Mouse (Mus musculus) urinary bladder, adult 18-20 months (tissue): ENCODE results near the gene Ceacam11.
"Not testable (repeated sequence)": the region's sequence is repeated elsewhere in the genome, so short reads cannot be mapped to it uniquely, and the experiment has no call there.

ENCODE experiments used
- DNase-seq, 2 experiments: peaks; one replicate each; pipeline ENCODE4 v3.0.0; 2022; ENCODE audit warnings: low spot score in 2 of 2, mixed read lengths in 2 of 2

The Ceacam11 gene

GRCm38 (mm10) chr7:17971824-17972223, at the start of gene Ceacam11:
TSS of gene Ceacam11 (plus strand) at chr7:17972124.
- DNase-seq, result no peak

- not testable (repeated sequence) for DNase-seq
Measured at GRCm38 (mm10) chr7:18001131-18001530, 29.2 kb downstream of the Ceacam11 start.

- no peak for DNase-seq
Measured at GRCm38 (mm10) chr7:18009589-18009988, 37.7 kb downstream of the Ceacam11 start, which contains the start of gene Ceacam13. TSS of gene Ceacam13 (plus strand) at chr7:18009889.
